Mouse (Mus musculus): ENCODE results near the gene Gadd45a. TPM values are rescaled to one million over a fixed set of nuclear protein-coding genes. Genes with fewer than 3 reads are reported as not detected.
A peak's percentile ranks its signal among the peaks of the same experiment; 100 is the strongest.
"Not testable (repeated sequence)": the region's sequence is repeated elsewhere in the genome, so short reads cannot be mapped to it uniquely, and the experiment has no call there.

Gene Gadd45a
- total RNA-seq, 2 experiments from 2014 or later: 23.4 to 25.7 TPM

DNA sequence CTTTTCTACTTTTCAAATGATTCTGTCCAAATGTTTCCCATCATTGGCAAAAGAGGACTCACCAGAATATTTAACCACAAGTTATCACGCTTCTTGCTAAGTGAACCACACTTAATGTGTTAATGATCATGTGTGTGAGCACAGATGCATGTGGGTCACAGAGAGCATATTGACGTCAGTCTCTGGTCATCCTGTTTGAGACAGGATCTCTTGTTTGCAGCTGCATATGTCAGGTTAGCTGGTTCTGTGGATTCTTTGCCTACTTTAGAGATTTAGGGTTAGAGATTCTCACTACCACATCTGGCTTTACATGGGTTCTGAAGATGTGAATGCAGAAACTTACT lies 12.4 kb upstream of the Gadd45a start:
- intact Hi-C loops (cut with DNase I): no loop called here

DNA sequence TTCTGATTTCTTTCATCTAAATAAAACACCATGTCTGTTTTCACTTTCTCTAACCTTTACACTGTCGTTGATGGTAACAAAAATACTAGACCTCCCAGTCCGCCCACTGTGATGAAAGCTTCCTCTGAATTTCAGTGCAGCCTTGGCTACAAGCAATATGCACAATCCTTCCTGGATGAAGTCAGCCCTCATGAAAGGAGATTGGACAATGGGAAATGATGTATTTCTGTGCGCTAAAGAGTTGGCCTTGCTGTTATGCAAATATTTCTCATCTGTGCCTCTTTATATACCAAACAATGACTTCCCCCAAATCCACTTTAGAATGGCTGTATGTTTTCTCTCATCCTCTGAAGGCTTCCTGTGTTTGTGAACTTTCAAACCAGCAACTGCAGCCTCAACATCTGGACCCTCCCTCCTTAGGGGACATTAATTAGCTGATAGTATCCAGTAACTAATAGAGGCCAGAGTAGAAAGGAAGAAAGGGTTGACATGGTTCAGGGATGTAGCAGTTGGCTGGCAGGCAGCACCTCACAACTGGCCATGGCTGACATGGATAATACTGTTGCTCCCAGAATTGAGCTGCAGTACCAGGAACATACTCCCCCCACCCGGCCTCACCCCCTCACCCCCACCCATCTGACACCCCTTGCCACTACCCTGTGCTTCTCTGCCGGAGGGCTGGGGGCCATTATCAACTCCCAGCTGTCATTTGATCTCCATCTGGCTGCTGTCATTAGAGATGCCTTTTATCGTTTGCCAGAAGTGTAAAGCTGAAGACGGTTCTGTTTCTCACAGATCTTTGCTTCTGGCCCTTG lies 11.8 kb upstream of the Gadd45a start:
- intact Hi-C loops (cut with DNase I): no loop called here
- no peak for DNase-seq

More for the DNA sequence above, 12.4 kb upstream of the Gadd45a start:
- DNase-seq: no peak

DNA sequence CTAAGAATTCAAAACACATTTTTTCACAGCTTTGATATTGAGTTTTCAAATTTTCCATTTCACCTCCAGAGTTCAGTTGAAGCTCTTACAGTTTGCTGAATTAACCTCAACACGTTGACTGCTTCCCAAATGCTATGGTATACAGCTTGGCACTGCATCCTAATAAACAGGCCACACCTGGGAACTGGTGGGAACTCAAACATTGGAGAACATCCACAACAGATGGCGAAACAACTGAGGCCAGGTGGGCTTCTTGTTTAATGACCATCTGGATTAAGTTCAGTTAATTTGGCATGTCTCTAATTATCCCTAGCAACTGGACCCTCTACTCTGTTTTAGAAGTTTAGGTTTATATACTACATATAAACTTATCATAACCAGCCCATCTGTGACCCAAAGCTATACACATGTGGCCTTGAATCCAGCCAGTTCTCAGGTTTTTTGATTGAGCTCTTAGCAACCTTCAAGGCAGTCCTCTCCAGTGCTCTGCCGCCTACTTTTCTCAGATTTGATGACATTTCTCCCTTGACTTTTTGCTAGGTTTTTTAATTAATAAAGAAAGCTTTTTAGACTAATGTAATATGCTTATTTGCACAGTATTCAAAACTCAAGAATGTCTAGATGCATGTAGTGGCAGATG lies 10.9 kb upstream of the Gadd45a start:
- no peak for DNase-seq
- intact Hi-C loops (cut with DNase I): no loop called here

DNA sequence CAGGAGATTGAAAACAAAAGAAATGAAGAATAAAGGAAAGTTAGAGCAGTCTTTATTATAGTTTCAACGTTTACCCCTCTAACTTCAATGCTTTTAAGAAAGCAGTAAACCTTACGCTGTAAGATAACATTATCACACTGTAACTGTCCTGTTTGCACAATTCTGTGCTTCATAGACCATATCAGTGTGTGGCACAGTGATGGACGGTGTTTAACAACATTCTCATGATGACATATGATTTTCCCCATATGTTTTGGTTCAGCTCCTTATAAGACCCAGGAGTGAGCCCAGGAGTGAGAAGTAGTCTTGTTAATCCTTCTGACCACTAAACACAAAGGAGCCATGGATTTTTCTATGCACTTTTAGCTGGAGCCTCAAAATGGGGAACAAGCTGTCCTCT lies 9.7 kb upstream of the Gadd45a start:
- intact Hi-C loops (cut with DNase I): no loop called here
- DNase-seq: no peak

DNA sequence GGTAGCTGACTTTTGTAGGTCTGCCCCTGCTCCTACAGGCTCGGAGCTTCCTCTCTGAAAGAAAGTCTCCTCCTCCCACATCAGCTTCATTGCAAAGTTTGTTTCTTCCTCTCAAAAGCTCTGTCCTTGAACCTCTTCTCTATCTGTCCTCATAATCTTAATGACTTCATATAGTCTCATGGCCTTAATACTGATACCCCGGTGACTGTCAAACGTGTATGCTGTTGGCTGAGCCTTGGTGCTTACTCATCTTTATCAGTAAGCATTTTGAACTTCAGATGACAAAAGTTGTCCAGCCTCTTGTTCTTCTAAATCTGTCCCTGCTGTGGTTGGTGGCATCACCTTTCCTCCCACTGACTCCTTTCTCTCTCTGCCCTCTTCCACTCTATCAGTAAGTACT lies 8.2 kb upstream of the Gadd45a start:
- no peak for DNase-seq
- intact Hi-C loops (cut with DNase I): no loop called here

DNA sequence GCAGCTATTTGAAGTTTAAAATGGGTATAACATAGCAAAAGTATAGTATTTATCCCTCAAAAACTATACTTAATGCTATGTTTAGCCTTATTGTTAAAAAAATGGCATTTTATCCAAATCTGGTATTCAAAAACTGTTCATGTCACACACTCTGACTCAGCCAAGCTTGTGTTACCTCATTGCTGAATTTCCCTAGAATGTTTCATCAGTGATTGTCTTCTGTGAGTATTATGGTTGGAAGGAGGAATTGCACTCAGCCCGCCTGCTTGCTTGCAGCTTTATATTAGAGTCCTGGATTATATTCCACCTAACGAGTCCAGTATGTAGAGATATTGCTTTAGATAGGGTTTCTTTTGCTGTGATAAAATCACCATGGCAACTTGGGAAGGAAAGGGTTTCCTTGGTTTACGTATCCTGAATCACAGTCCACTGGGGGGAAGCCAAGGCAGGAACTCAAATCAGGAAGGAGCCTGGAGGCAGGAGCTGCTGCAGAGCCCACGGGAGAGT lies 3.7 kb upstream of the Gadd45a start:
- intact Hi-C loops (cut with DNase I): no loop called here

DNA sequence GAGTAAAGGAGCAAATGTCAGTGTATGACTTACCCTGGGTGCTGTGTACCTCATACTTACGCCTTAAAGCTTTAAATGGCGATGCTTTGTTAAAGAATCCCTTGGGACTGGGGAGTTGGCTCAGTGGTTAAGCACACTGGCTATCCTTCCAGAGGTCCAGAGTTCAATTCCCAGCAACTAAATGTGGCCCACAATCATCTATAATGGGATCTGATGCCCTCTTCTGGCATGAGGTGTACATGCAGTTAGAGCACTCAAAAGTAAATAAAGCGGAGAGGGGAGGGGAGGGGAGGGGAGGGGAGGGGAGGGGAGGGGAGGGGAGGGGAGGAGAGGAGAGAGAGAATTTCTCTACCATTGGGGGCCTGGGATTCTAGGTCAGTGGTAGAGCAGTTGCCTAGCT lies 1.7 kb upstream of the Gadd45a start:
- no peak for DNase-seq
- intact Hi-C loops (cut with DNase I): loop anchor here (2.0 to 10.0 kb wide), 4 partner anchors 34 to 504 kb away; partner anchors contain the start of gene Mad2l1

More for the DNA sequence above, 3.7 kb upstream of the Gadd45a start:
- no peak for DNase-seq

DNA sequence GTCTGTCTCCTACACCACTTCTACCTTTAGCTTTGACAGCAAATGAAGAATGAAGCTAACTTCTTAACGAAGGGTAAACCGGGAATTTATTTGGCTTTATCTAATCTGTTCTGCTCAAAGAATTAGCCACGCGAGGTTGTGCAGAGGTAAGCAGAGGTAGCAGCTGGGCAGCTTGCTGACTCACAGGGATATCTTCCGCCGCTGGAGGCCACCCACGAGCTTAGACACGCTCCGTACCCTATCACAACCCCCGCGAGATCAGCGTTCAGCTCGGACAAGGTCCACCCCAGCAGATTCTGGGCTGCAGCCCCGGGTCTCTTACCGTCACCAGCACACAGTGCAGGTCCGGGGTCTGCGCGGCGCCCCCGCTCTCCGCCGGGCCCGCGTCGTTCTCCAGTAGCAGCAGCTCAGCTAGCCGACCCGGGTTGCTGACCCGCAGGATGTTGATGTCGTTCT lies 873 bp downstream of the Gadd45a start:
- DNase-seq: peak; percentile 80 to 89
- intact Hi-C loops (cut with DNase I): loop anchor here (1.0 to 10.0 kb wide), 7 partner anchors 66 to 502 kb away; partner anchors contain the start of genes Gng12 and Mad2l1

DNA sequence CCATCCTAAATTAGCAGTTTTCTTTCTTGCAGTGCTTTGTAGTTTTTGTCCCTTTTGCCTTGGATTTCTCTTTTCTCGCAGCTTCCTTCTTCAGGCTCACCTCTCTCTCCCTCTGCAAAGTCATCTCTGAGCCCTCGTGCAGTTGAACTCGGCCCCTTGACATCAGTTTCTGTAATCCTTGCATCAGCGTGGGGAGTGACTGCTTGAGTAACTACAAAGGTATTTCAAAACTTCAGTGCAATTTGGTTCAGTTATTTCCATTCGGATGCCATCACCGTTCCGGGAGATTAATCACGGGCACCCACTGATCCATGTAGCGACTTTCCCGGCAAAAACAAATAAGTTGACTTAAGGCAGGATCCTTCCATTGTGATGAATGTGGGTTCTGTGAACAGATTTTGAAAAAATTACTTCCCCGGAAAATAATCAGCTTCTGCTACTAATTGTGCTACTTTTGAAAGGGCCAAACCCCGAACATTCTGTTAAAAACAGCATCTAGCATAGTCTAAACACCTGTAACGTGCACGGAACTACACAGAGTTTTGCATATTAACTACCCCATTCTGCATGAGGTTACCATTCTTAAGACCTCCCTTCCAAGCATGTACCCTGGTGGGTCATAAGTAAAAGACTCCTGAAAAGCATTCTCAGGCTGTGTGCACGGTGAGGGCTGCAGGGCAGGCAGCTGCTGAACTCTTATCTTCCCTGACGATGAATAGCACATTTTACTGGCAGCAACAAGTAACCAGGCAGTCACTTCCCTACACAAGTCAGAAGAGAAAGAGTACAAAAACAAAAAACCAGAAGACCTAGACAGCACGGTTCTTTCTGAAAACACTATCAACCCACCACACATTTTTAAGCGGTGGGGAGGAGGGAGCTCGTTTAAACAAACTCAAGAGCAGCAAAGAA lies 1.6 kb downstream of the Gadd45a start:
- intact Hi-C loops (cut with DNase I): loop anchor here (1.0 to 10.0 kb wide), 7 partner anchors 67 to 501 kb away; partner anchors contain the start of genes Gng12 and Mad2l1

DNA sequence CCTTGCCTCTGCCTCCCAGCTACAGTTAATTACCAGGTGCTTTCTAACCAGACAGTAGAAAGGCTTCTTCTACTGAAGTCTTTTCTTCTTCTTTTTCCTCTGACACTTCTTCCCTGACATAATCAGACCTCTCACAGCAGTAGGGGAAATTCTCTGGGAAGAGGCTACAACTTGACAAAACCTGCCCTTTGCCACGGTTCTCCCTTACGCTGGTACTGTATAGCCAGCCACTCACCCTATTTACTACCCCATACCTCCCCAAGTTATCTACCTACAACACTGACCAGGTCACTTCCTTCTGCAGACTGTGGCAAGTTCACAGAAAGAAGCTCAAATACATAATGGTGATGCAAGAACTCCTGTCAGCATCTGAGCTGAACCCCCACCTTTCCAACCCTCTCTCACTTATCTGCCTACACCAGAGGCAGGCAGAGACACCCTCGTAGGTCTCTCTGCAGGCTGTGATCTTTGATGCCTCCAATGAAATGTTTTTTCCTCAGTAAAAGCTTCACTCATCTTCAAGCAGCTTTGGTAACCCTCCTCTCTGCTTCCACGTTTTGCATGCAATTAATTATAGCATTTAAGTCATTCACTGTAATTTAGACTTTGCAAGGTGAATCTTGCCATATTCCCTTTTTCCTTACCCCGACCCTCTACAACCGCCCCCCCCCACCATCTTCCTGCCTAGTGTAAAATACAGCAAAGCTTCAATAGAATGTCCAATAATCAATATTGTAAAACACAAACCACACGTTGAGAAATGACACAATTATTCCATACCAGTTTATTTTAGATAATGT lies 2.7 kb downstream of the Gadd45a start:
- intact Hi-C loops (cut with DNase I): loop anchor here (5.0 to 10.0 kb wide), 3 partner anchors 192 to 500 kb away; partner anchors contain the start of gene Mad2l1

More for the DNA sequence above, 1.6 kb downstream of the Gadd45a start:
- DNase-seq: no peak

DNA sequence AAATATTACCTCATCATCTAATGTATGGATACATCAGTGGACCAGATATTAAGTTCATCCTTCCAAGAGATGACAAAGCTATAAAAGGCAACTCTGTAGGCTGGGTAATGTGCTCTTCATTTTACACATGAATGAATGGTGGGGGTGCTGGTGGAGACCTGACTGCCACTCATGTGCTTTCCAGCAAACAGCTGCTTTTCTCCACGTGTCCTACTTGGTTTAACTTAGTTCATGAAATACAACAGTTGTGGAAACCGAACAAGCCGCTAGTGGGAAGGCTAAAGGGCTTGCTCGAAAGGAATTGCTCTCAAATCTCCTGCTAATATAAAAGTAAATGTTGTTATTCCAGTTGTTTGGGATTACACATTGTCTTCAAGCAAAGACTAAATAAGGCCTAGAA lies 3.7 kb downstream of the Gadd45a start:
- DNase-seq: no peak
- intact Hi-C loops (cut with DNase I): loop anchor here (10.0 kb wide), 1 partner anchor 499 kb away; the partner anchor contains the start of gene Mad2l1

More for the DNA sequence above, 2.7 kb downstream of the Gadd45a start:
- DNase-seq: no peak

DNA sequence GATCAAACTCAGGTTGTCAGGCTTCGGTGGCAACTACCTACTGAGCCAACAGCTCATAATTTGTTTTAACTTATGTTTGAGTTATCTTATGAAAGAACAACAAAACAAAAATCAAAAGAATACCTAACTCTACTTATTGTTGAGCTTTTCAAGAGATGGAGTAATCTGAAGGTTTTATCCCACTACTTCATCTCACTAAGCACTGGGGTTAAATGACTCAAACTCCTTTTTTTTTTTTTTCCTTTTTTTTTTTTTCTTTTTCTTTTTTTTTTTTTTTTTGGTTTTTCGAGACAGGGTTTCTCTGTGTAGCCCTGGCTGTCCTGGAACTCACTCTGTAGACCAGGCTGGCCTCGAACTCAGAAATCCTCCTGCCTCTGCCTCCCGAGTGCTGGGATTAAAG lies 4.3 kb downstream of the Gadd45a start:
- intact Hi-C loops (cut with DNase I): loop anchor here (10.0 kb wide), 1 partner anchor 498 kb away; the partner anchor contains the start of gene Mad2l1
- not testable (repeated sequence) for DNase-seq

DNA sequence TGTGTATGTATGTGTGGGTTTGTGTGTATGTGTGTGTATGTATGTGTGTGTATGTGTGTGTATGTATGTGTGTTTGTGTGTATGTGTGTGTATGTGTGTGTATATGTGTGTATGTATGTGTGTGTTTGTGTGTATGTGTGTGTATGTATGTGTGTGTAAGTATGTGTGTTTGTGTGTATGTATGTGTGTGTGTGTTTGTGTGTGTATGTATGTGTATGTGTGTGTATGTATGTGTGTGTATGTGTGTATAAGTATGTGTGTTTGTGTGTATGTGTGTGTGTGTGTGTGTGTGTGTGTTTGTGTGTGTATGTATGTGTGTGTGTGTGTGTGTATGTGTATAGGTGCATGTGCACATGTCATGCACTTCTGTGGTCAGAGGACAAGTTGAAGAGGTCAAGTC lies 4.7 kb downstream of the Gadd45a start:
- not testable (repeated sequence) for DNase-seq
- intact Hi-C loops (cut with DNase I): loop anchor here (10.0 kb wide), 1 partner anchor 498 kb away; the partner anchor contains the start of gene Mad2l1

DNA sequence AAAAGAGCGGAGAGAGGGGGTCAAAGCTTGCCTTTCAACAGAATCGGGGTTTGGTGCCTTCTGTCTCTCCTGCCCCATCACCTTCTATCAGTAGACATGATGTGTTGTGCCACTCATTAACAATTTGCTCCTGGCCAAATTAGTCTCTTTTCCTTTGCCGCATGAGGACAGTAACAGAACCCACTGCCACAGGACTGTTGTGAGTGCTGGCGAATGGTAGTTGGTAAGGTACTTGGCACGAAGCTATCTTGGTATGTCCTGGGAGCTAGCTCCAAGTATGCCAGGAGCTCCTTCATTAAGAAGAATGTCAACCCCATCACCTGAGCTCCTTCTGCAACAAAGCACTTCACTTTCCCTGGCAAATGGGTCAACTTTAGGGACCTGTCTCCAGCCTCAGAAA lies 6.4 kb downstream of the Gadd45a start:
- no peak for DNase-seq
- intact Hi-C loops (cut with DNase I): loop anchor here (10.0 kb wide), 1 partner anchor 496 kb away; the partner anchor contains the start of gene Mad2l1

DNA sequence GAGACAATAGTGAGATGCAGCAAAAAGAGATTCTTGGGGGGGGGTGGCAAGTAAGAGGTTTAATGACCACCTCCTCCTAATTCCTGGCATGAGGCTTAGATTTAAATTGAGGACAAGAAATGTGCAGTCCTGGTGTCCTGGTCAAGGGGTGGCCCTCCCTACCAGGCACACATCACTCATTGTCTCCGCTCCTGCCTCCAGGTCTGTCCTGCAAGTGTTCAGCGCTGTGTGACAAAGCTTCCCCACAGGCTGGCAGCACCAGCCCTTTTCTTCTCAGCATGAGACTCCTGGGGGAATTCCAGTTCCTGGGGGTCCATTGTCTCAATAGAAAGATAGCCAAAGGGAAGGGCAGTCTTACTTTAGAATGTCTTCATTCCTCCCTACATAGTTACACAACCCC lies 6.8 kb downstream of the Gadd45a start:
- no peak for DNase-seq
- intact Hi-C loops (cut with DNase I): loop anchor here (10.0 kb wide), 1 partner anchor 496 kb away; the partner anchor contains the start of gene Mad2l1

DNA sequence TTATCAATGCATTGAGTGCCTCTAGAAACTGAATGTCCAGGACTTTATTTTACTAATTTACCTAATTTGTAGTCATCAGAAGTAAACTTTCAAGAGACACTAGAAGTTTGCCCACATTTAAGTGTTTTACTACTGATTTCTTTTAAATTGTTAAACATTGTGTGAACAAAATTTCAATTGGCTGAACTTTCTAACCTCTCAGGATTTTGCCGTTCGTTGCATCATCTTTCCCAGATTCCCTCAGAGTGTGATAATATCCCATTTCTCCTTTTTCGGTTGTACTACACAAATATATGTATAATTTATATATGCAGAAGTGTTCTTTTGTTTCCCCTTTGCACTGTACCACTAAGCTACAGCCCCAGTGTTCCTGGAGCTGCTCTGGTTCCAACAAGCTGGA lies 7.3 kb downstream of the Gadd45a start:
- intact Hi-C loops (cut with DNase I): loop anchor here (10.0 kb wide), 1 partner anchor 495 kb away; the partner anchor contains the start of gene Mad2l1
- no peak for DNase-seq

DNA sequence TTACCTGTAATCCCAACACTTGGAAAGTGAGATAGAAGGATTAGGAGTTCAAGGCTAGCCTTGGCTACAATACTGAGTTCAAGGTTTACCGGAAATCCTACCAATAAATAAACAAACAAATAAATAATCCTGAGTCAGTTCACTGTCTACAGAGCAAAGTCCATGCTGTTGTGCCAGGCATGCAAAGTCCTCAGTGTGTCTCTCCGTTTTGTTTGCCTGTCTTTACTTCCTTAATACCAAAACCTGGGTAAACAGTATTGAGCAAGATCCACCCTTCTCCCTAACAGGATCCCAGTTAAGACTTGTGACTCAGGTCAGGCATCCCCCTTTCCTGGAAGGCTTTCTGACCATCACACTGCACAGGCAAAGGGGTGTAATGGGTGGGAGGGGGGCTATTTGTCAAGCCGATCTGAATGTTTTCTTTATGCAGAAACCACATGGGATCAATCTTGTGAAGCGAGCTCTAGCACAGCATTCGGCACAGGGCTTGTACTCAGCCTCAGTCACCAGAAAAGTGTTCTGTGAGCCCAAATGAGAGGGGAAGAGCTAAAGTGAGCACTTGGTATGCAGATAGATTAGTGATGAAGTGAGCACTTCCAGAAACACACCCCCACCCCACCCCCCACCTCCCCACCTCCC lies 7.8 kb downstream of the Gadd45a start:
- intact Hi-C loops (cut with DNase I): no loop called here
- DNase-seq: no peak

DNA sequence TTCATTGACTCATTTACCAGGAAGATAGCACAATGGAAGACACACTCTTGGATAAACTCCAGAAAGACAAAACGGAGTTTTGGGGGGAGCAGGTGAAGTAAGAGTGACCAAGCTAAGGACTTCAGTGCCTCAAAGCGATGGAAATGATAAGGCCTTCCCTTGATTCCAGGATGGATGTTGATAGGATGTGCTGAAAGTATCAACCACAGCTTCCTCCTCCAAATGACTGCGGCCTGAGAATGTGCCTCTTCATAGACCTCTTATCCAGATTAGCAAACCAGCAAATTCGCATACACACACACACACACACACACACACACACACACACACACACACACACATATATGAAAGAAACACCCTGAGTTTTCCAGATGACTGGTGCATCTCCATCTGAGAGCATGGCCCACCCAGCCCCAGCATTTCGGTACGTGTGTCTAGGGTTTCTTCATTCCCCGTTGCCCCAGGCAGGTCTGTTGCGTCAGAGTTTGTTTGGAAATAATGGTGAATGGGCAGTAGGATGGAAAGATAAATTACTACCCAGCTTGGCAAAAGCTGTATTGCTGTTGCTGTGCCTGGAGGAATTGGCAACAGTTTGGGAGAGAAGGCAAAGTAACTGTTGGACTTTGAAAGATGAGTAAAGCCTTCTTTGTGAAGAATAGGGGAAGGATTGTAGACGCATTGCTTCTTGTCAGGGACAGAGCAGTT lies 9.7 kb downstream of the Gadd45a start:
- no peak for DNase-seq
- intact Hi-C loops (cut with DNase I): no loop called here

Data from heart, postnatal 36 days (tissue).